Mouse (Mus musculus) limb, embryonic 12.5 days (tissue): Measurements from ENCODE around the gene Gimap1. TPM values are rescaled to one million over a fixed set of nuclear protein-coding genes. Genes with fewer than 3 reads are reported as not detected.

ENCODE experiments used
- ATAC-seq: fragments of 200-750 bp; cut with Nextera tagmentation; 2 replicates; pipeline ENCODE4 v1.8.0; 2017; ENCODE audit warnings: low read depth, moderate TSS enrichment; ENCODE audit not compliant: insufficient number of reproducible peaks, insufficient read depth, low FRiP score, low TSS enrichment
- H3K27ac ChIP-seq: fragments of 300-500 bp; sonication (generic); 2 replicates; pipeline ENCODE4 v1.5.1; 2016; ENCODE audit warnings: mild to moderate bottlenecking, moderate library complexity
- H3K27me3 ChIP-seq: fragments of 300-500 bp; sonication (generic); 2 replicates; pipeline ENCODE4 v1.6.1; 2016; ENCODE audit warnings: mild to moderate bottlenecking, moderate library complexity
- H3K36me3 ChIP-seq: fragments of 300-500 bp; sonication (generic); 2 replicates; pipeline ENCODE4 v1.6.1; 2016; ENCODE audit warnings: mild to moderate bottlenecking, moderate library complexity
- H3K4me1 ChIP-seq: fragments of 300-500 bp; sonication (generic); replicated peaks from 2 replicates; pipeline ENCODE4 v1.6.1; 2016
- H3K4me2 ChIP-seq: fragments of 300-500 bp; sonication (generic); 2 replicates; pipeline ENCODE4 v1.6.1; 2016; ENCODE audit warnings: mild to moderate bottlenecking, moderate library complexity
- H3K4me3 ChIP-seq: fragments of 300-500 bp; sonication (generic); replicated peaks from 2 replicates; pipeline ENCODE4 v1.5.1; 2016; ENCODE audit warnings: mild to moderate bottlenecking
- H3K9ac ChIP-seq: fragments of 300-500 bp; sonication (generic); replicated peaks from 2 replicates; pipeline ENCODE4 v1.6.1; 2016; ENCODE audit warnings: mild to moderate bottlenecking, moderate library complexity
- H3K9me3 ChIP-seq: fragments of 300-500 bp; sonication (generic); 2 replicates; pipeline ENCODE4 v1.6.1; 2016; ENCODE audit warnings: mild to moderate bottlenecking, moderate library complexity
- WGBS: fragments of 180-500 bp; shearing (Covaris S2); methylation state at CpG from one replicate; pipeline ENCODE4 v1.1.7; 2016; 5-methylcytosine and 5-hydroxymethylcytosine counted together
- polyA plus RNA-seq: library from polyadenylated mRNA; unstranded; fragments of >200 nt; fragmentation: Nextera tagmentation; extraction: Ambion mirVana; gene quantifications from 2 replicates; pipeline ENCODE4 v1.2.1, GENCODE M21; 2016

Gimap1 gene
- 7.6 and 7.9 TPM in 2 replicates for polyA plus RNA-seq

GRCm38 (mm10) chr6:48738961-48739779, at the start of gene Gimap1:
Gimap1 (plus strand) TSS chr6:48739054.
- Histone ChIP-seq H3K36me3 (no peaks in the 10 kb centered on the region), H3K4me3 (no peak within 1 kb of the TSS), H3K4me2 (no peak within 1 kb of the TSS), H3K9ac (no peak within 1 kb of the TSS), H3K27me3 (peaks cover 42% of the 10 kb centered on the region), H3K4me1 (peaks cover 7% of the 10 kb centered on the region; the same call in 1 of the 2 replicates), H3K27ac (no peak within 1 kb of the TSS), H3K9me3 (no peaks in the 10 kb centered on the region)
- 77% methylated on average over 15 of the region's 15 CpGs for WGBS
- ATAC-seq = no peak

DNA sequence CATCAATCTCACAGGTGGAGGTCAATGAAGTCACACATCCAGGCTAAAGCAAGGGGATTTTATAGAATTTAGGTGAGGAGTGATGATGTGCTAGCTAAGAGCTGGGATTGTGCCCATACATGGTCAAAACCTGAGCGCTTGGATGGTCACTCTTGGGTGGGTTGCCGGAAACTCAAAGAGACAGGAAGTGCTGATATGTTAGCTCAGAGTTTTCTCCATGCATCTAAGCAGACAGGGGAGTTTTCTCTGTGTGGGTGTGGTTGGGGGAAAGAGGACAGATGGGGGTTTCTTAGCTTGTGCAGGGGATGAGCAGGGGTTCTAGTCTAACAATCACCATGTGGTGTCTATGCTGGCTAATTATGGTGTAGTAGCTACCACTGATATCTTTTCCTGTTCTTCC, 49.5 kb upstream of the Gimap1 start:
- no peak overlapping the region for H3K9ac ChIP-seq
- H3K4me1 ChIP-seq = no peaks in the 10 kb centered on the region
- H3K4me2 ChIP-seq = no peak overlapping the region
- no peaks in the 10 kb centered on the region for H3K36me3 ChIP-seq
- WGBS = 89% methylated on average over 2 of the region's 2 CpGs
- ATAC-seq = no peak
- no peaks in the 10 kb centered on the region for H3K9me3 ChIP-seq
- no peak overlapping the region for H3K27ac ChIP-seq
- H3K4me3 ChIP-seq = no peak overlapping the region
- no peaks in the 10 kb centered on the region for H3K27me3 ChIP-seq

DNA sequence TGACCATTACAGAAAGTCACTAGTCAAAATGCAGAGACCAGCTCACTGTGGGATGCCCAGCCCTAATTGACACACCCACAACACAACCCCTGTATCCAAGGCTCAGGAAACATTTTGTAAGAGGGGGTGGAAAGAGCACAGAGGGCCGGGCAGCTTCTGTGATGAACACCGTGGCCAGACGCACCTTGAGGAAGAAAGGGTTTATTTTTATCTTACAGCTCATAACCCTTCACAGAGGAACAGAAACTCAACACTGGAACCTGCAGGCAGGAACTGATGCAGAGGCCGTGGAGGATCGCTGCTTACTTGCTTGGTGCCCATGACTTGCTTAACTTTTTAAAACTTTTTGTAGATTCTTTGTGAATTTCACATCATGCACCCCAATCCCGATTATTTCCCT, 45.9 kb upstream of the Gimap1 start:
- Histone ChIP-seq H3K4me2 (no peak overlapping the region), H3K36me3 (no peaks in the 10 kb centered on the region), H3K27ac (no peak overlapping the region), H3K4me1 (no peaks in the 10 kb centered on the region), H3K9me3 (0 out of 2 replicates have a peak, but pooled peaks cover 6% of the 10 kb centered on the region), H3K9ac (no peak overlapping the region), H3K4me3 (no peak overlapping the region), H3K27me3 (no peaks in the 10 kb centered on the region)
- ATAC-seq = no peak
- WGBS = 86% methylated on average over 6 of the region's 6 CpGs

DNA sequence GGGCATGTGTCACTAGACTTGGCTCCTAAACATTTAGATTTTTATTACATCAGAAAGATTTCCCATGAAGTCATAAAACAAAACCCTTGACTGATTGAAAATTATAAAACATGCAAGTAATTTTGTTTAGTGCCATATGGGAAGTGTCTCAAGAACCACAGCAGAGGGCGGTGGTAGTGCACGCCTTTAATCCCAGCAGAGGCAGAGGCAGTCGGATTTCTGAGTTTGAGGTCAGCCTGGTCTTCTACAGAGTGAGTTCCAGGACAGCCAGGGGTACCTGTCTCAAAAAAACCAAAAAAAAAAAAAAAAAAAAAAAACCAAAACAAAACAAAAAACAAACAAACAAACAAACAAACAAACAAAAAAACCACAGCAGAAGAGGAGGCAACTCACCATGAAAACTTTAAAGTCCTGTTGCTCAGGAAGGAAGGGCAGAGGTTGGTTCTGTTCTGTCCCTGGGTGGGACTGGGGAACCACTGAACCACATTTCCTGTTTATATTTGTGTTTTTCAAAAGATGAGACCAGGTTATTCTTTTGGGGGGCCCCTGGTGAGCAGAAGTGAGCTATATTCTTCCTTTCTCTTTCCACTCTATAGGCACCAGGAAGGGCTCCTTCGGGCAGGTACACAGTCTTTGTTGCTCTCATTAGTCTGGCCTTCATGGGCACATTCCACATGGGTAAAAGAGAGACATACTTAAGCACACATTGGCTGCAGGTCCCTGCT, 41.9 kb upstream of the Gimap1 start:
- Histone ChIP-seq H3K9me3 (0 out of 2 replicates have a peak, but pooled peaks cover 6% of the 10 kb centered on the region), H3K27me3 (no peaks in the 10 kb centered on the region), H3K4me2 (no peak overlapping the region), H3K4me1 (no peaks in the 10 kb centered on the region), H3K36me3 (no peaks in the 10 kb centered on the region), H3K27ac (no peak overlapping the region), H3K9ac (no peak overlapping the region), H3K4me3 (no peak overlapping the region)
- ATAC-seq = no peak
- 83% methylated on average over 4 of the region's 4 CpGs for WGBS

DNA sequence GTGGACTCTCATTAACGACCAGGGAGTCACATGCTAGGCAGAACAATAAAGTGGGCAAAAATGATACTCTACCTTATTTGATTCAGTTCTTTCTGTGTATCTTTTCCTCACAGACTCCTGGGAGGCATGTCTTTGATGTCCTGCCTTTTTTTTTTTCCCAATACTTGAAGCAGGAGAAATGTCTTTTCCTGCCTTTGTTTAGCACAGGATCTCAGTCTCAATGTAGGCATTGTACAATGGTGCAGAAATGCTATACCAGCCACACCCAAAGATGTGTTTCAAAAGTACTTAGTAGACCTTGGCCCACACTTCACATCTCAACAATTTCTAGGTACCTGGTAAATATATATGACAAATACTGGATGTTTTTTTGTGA, 41.3 kb upstream of the Gimap1 start:
- Histone ChIP-seq H3K4me3 (no peak overlapping the region), H3K4me2 (no peak overlapping the region), H3K9ac (no peak overlapping the region), H3K36me3 (no peaks in the 10 kb centered on the region), H3K9me3 (0 out of 2 replicates have a peak, but pooled peaks cover 6% of the 10 kb centered on the region), H3K27ac (no peak overlapping the region), H3K4me1 (no peaks in the 10 kb centered on the region), H3K27me3 (no peaks in the 10 kb centered on the region)
- 58% methylated on average over 1 of the region's 1 CpGs for WGBS
- no peak for ATAC-seq

GRCm38 (mm10) chr6:48698066-48698856, 40.6 kb upstream of the Gimap1 start:
- Histone ChIP-seq H3K27me3 (no peaks in the 10 kb centered on the region), H3K9ac (no peak overlapping the region), H3K27ac (no peak overlapping the region), H3K4me3 (no peak overlapping the region), H3K4me1 (no peaks in the 10 kb centered on the region), H3K4me2 (no peak overlapping the region), H3K9me3 (0 out of 2 replicates have a peak, but pooled peaks cover 6% of the 10 kb centered on the region), H3K36me3 (no peaks in the 10 kb centered on the region)
- WGBS = 85% methylated on average over 7 of the region's 7 CpGs
- no peak for ATAC-seq

DNA sequence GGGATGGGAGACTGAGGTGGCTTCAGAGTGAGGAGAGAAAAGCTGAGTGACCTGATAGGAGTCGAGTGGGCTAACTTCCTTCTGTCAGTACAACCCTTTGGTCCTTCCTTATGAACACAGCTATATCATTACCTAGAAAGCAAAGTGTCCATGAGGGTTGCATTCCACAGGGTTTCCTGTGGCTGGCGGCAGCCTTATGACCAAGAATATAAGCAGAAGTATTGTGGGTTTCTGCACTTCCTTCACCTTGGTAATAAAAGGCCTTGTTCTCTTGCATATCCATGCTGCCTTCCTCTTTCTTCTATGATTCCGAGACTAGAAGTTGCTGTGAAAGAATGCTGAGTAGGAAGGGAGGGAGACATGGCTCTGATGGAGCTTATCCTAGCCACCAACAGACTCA, 40.0 kb upstream of the Gimap1 start:
- WGBS = 83% methylated on average over 3 of the region's 3 CpGs

GRCm38 (mm10) chr6:48700251-48701075, 38.4 kb upstream of the Gimap1 start:
- no peak overlapping the region for H3K4me3 ChIP-seq
- H3K4me1 ChIP-seq = no peaks in the 10 kb centered on the region
- ATAC-seq = no peak
- no peak overlapping the region for H3K9ac ChIP-seq
- H3K27me3 ChIP-seq = no peaks in the 10 kb centered on the region
- no peak overlapping the region for H3K27ac ChIP-seq
- no peaks in the 10 kb centered on the region for H3K36me3 ChIP-seq
- no peak overlapping the region for H3K4me2 ChIP-seq
- 55% methylated on average over 5 of the region's 5 CpGs for WGBS
- H3K9me3 ChIP-seq = no peaks in the 10 kb centered on the region

More for the DNA sequence above, 40.0 kb upstream of the Gimap1 start:
- H3K9me3 ChIP-seq = 0 out of 2 replicates have a peak, but pooled peaks cover 6% of the 10 kb centered on the region
- no peak overlapping the region for H3K4me2 ChIP-seq
- no peak overlapping the region for H3K9ac ChIP-seq
- H3K36me3 ChIP-seq = no peaks in the 10 kb centered on the region
- no peak overlapping the region for H3K4me3 ChIP-seq
- no peak overlapping the region for H3K27ac ChIP-seq
- no peaks in the 10 kb centered on the region for H3K27me3 ChIP-seq
- H3K4me1 ChIP-seq = no peaks in the 10 kb centered on the region
- ATAC-seq = no peak

GRCm38 (mm10) chr6:48702146-48702545, 36.7 kb upstream of the Gimap1 start:
- H3K9me3 ChIP-seq = no peaks in the 10 kb centered on the region
- H3K4me3 ChIP-seq = no peak overlapping the region
- no peak for ATAC-seq
- no peak overlapping the region for H3K4me2 ChIP-seq
- WGBS = 90% methylated on average over 7 of the region's 7 CpGs
- H3K9ac ChIP-seq = no peak overlapping the region
- H3K4me1 ChIP-seq = no peaks in the 10 kb centered on the region
- H3K27me3 ChIP-seq = no peaks in the 10 kb centered on the region
- no peak overlapping the region for H3K27ac ChIP-seq
- H3K36me3 ChIP-seq = no peaks in the 10 kb centered on the region

- WGBS = 69% methylated on average over 5 of the region's 5 CpGs
- H3K4me3 ChIP-seq = no peak overlapping the region
Measured at GRCm38 (mm10) chr6:48702601-48703000, 36.3 kb upstream of the Gimap1 start.

More at GRCm38 (mm10) chr6:48702601-48703000, 36.3 kb upstream of the Gimap1 start:
- Histone ChIP-seq H3K4me2 (no peak overlapping the region), H3K27me3 (no peaks in the 10 kb centered on the region), H3K9ac (no peak overlapping the region), H3K4me1 (no peaks in the 10 kb centered on the region), H3K9me3 (no peaks in the 10 kb centered on the region), H3K27ac (no peak overlapping the region), H3K36me3 (no peaks in the 10 kb centered on the region)
- no peak for ATAC-seq
